Mouse (Mus musculus) lung, embryonic 15.5 days (tissue): ENCODE results near the gene Dpyd. TPM values are rescaled to one million over a fixed set of nuclear protein-coding genes. Genes with fewer than 3 reads are reported as not detected.

Source experiments
- ATAC-seq: fragments of 200-750 bp; cut with Nextera tagmentation; 2 replicates; pipeline ENCODE4 v1.8.0; 2017; ENCODE audit warnings: moderate number of reproducible peaks, borderline replicate concordance; ENCODE audit not compliant: low FRiP score, low TSS enrichment; ENCODE audit errors: extremely low read depth
- H3K27ac ChIP-seq: fragments of 300-500 bp; sonication (generic); 2 replicates; pipeline ENCODE4 v1.5.1; 2015; ENCODE audit warnings: moderate library complexity, mild to moderate bottlenecking, inconsistent platforms
- H3K27me3 ChIP-seq: fragments of 300-500 bp; sonication (generic); 2 replicates; pipeline ENCODE4 v1.6.1; 2015; ENCODE audit warnings: inconsistent platforms
- H3K36me3 ChIP-seq: fragments of 300-500 bp; sonication (generic); 2 replicates; pipeline ENCODE4 v1.6.1; 2015; ENCODE audit warnings: inconsistent platforms
- H3K4me1 ChIP-seq: fragments of 300-500 bp; sonication (generic); 2 replicates; pipeline ENCODE4 v1.6.1; 2015; ENCODE audit warnings: inconsistent platforms
- H3K4me2 ChIP-seq: fragments of 300-500 bp; sonication (generic); 2 replicates; pipeline ENCODE4 v1.6.1; 2015; ENCODE audit warnings: inconsistent platforms, mild to moderate bottlenecking, moderate library complexity
- H3K4me3 ChIP-seq: fragments of 300-500 bp; sonication (generic); 2 replicates; pipeline ENCODE4 v1.5.1; 2015; ENCODE audit warnings: mild to moderate bottlenecking, inconsistent platforms
- H3K9ac ChIP-seq: fragments of 300-500 bp; sonication (generic); 2 replicates; pipeline ENCODE4 v1.6.1; 2015; ENCODE audit warnings: inconsistent platforms
- H3K9me3 ChIP-seq: fragments of 300-500 bp; sonication (generic); 2 replicates; pipeline ENCODE4 v1.6.1; 2016; ENCODE audit warnings: inconsistent platforms
- WGBS: fragments of 180-500 bp; shearing (Covaris S2); methylation state at CpG from one replicate; pipeline ENCODE4 v1.1.7; 2015; 5-methylcytosine and 5-hydroxymethylcytosine counted together
- polyA plus RNA-seq: library from polyadenylated mRNA; unstranded; fragments of >200 nt; fragmentation: Nextera tagmentation; extraction: Ambion mirVana; gene quantifications from 2 replicates; pipeline ENCODE4 v1.2.1, GENCODE M21; 2015

Gene Dpyd
- polyA plus RNA-seq, 1 experiment from 2014 or later: 7.8 TPM

- H3K9ac ChIP-seq: no peak overlapping the region
- no peaks in the 10 kb centered on the region for H3K36me3 ChIP-seq
- no peaks in the 10 kb centered on the region for H3K9me3 ChIP-seq
- 40% methylated on average over 17 of the region's 17 CpGs for WGBS
- no peak for ATAC-seq
- H3K27ac ChIP-seq: no peak overlapping the region
- H3K27me3 ChIP-seq: no peaks in the 10 kb centered on the region
- H3K4me2 ChIP-seq: 0 out of 2 replicates have a peak overlapping the region, but pooled peaks have one; percentile 12
- H3K4me1 ChIP-seq: no peaks in the 10 kb centered on the region
- no peak overlapping the region for H3K4me3 ChIP-seq
Observed at GRCm38 (mm10) chr3:119154604-119155444, 592.9 kb downstream of the Dpyd start.

- H3K9ac ChIP-seq: no peak overlapping the region
- H3K27ac ChIP-seq: no peak overlapping the region
- no peak for ATAC-seq
- H3K4me1 ChIP-seq: no peaks in the 10 kb centered on the region
- no peak overlapping the region for H3K4me2 ChIP-seq
- H3K27me3 ChIP-seq: no peaks in the 10 kb centered on the region
- H3K4me3 ChIP-seq: no peak overlapping the region
- no peaks in the 10 kb centered on the region for H3K9me3 ChIP-seq
- no peaks in the 10 kb centered on the region for H3K36me3 ChIP-seq
- WGBS: 91% methylated on average over 4 of the region's 4 CpGs
Observed at GRCm38 (mm10) chr3:119158670-119159069, 596.7 kb downstream of the Dpyd start.

DNA sequence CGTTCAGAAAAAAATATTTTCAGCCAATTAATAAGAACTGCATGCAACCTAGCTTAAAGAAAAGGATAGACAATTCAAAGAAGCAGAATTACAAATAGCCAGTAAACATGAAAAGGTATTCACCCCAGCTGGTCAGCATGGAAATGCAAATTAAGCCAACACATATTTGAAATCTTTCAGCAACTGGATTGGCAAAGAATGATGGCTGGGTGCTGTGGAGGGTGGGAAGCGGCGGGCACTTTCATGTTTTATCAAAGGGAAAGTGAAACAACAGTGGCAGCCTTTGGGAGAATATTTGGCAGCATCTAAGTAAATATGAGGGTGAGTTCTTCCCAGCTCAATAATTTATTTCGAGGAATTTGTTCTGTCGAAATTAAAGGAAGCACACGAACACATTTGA is 603.8 kb downstream of the Dpyd start:
- H3K36me3 ChIP-seq: no peaks in the 10 kb centered on the region
- H3K4me2 ChIP-seq: no peak overlapping the region
- H3K4me1 ChIP-seq: no peaks in the 10 kb centered on the region
- no peak overlapping the region for H3K4me3 ChIP-seq
- no peak overlapping the region for H3K27ac ChIP-seq
- no peak for ATAC-seq
- H3K9me3 ChIP-seq: no peaks in the 10 kb centered on the region
- no peak overlapping the region for H3K9ac ChIP-seq
- WGBS: 69% methylated on average over 6 of the region's 6 CpGs
- no peaks in the 10 kb centered on the region for H3K27me3 ChIP-seq

- no peak overlapping the region for H3K4me2 ChIP-seq
- whole genome bisulfite sequencing: 80% methylated on average over 2 of the region's 2 CpGs
- no peak overlapping the region for H3K4me3 ChIP-seq
- no peaks in the 10 kb centered on the region for H3K36me3 ChIP-seq
- H3K27ac ChIP-seq: no peak overlapping the region
- H3K9me3 ChIP-seq: no peaks in the 10 kb centered on the region
- no peaks in the 10 kb centered on the region for H3K4me1 ChIP-seq
- no peaks in the 10 kb centered on the region for H3K27me3 ChIP-seq
- ATAC-seq: no peak
- no peak overlapping the region for H3K9ac ChIP-seq
Observed at GRCm38 (mm10) chr3:119168166-119168565, 606.2 kb downstream of the Dpyd start.

DNA sequence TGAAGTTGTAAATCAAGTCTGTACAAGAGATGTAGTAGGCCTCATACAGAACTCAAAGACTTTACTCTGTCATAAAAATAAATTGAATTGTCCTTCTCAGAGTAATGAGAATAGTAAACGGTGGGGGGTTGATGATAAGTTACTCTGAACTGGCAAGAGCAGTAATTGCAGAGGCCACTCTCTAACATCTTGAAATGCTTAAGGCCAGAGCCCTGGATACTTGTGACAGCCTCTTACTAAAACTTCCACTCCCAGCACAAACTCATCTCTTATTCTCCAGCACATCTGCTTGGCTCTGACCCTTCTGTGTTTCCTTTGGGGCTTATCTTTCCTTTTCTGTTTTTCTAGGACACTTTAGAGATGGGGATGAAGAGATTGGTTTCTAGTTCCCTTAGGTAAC is 606.7 kb downstream of the Dpyd start:
- no peaks in the 10 kb centered on the region for H3K9me3 ChIP-seq
- H3K4me1 ChIP-seq: no peaks in the 10 kb centered on the region
- H3K9ac ChIP-seq: no peak overlapping the region
- no peaks in the 10 kb centered on the region for H3K36me3 ChIP-seq
- H3K27me3 ChIP-seq: no peaks in the 10 kb centered on the region
- WGBS: 15% methylated on average over 1 of the region's 1 CpGs
- ATAC-seq: no peak
- H3K4me3 ChIP-seq: no peak overlapping the region
- no peak overlapping the region for H3K27ac ChIP-seq
- no peak overlapping the region for H3K4me2 ChIP-seq

DNA sequence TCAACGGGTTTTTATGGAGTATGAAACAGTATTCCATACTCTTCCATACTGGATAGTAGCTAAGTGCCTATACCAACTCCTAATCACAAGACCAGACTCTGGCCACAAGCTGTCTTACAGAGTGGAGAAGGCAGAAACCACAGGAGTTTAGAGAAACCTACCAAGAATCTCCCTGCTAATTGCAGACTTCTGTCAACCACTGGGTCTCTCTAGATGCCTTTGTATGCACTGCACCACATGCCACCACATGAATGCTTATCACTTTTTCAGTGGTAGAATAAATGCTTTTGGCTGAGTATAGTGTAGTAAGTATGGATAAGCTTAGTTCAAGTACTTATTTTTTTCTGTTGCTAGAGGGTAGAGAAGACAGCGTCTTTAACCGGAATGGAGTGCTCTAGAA is 621.3 kb downstream of the Dpyd start:
- 87% methylated on average over 3 of the region's 3 CpGs for WGBS
- H3K9me3 ChIP-seq: no peaks in the 10 kb centered on the region
- H3K4me1 ChIP-seq: no peaks in the 10 kb centered on the region
- ATAC-seq: no peak
- H3K36me3 ChIP-seq: no peaks in the 10 kb centered on the region
- no peak overlapping the region for H3K9ac ChIP-seq
- no peak overlapping the region for H3K27ac ChIP-seq
- no peak overlapping the region for H3K4me2 ChIP-seq
- no peak overlapping the region for H3K4me3 ChIP-seq
- H3K27me3 ChIP-seq: no peaks in the 10 kb centered on the region

- ATAC-seq: no peak
- no peak overlapping the region for H3K4me2 ChIP-seq
- H3K9me3 ChIP-seq: no peaks in the 10 kb centered on the region
- H3K4me1 ChIP-seq: no peaks in the 10 kb centered on the region
- H3K27me3 ChIP-seq: no peaks in the 10 kb centered on the region
- H3K36me3 ChIP-seq: no peaks in the 10 kb centered on the region
- H3K4me3 ChIP-seq: no peak overlapping the region
- 65% methylated on average over 6 of the region's 6 CpGs for WGBS
- no peak overlapping the region for H3K9ac ChIP-seq
- no peak overlapping the region for H3K27ac ChIP-seq
Observed at GRCm38 (mm10) chr3:119194071-119194470, 632.1 kb downstream of the Dpyd start.

GRCm38 (mm10) chr3:119195613-119196012 is 633.7 kb downstream of the Dpyd start:
- no peaks in the 10 kb centered on the region for H3K4me1 ChIP-seq
- WGBS: 65% methylated on average over 4 of the region's 4 CpGs
- no peaks in the 10 kb centered on the region for H3K27me3 ChIP-seq
- H3K9ac ChIP-seq: no peak overlapping the region
- H3K27ac ChIP-seq: no peak overlapping the region
- H3K4me2 ChIP-seq: no peak overlapping the region
- H3K4me3 ChIP-seq: no peak overlapping the region
- ATAC-seq: no peak
- no peaks in the 10 kb centered on the region for H3K9me3 ChIP-seq
- H3K36me3 ChIP-seq: no peaks in the 10 kb centered on the region

GRCm38 (mm10) chr3:119220763-119221412 is 659.0 kb downstream of the Dpyd start:
- Histone ChIP-seq H3K27ac (no peak overlapping the region), H3K27me3 (no peaks in the 10 kb centered on the region)
- 53% methylated on average over 2 of the region's 2 CpGs for WGBS

GRCm38 (mm10) chr3:119243181-119243580 is 681.3 kb downstream of the Dpyd start:
- Histone ChIP-seq H3K4me1 (no peaks in the 10 kb centered on the region), H3K4me3 (no peak overlapping the region), H3K9me3 (no peaks in the 10 kb centered on the region), H3K36me3 (no peaks in the 10 kb centered on the region), H3K27me3 (no peaks in the 10 kb centered on the region), H3K27ac (no peak overlapping the region), H3K9ac (no peak overlapping the region), H3K4me2 (no peak overlapping the region)
- ATAC-seq: no peak
- 76% methylated on average over 3 of the region's 3 CpGs for WGBS

More at GRCm38 (mm10) chr3:119220763-119221412, 659.0 kb downstream of the Dpyd start:
- H3K9ac ChIP-seq: no peak overlapping the region
- H3K9me3 ChIP-seq: no peaks in the 10 kb centered on the region
- H3K36me3 ChIP-seq: no peaks in the 10 kb centered on the region
- no peak for ATAC-seq
- H3K4me1 ChIP-seq: no peaks in the 10 kb centered on the region
- H3K4me3 ChIP-seq: no peak overlapping the region
- H3K4me2 ChIP-seq: no peak overlapping the region

DNA sequence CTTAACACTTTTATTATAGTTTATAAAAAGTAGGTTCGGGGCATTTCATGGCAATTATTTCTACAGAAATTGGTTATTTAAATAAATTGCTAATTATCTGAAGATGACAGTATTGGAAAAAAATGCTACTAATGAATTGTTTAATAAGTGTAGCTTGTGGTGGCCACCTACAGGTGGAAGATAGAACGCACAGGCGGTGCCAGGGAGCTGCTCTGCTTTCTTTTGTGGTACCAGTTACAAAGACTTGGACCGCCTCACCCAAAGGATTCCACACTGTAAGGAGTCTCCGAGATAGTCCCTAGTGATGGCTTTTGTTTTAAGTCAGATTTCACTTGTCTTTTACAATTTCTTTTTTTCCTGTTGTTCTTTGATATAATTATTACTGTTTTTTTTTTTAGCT is 694.6 kb downstream of the Dpyd start:
- H3K27me3 ChIP-seq: no peaks in the 10 kb centered on the region
- H3K9ac ChIP-seq: no peak overlapping the region
- no peak for ATAC-seq
- no peak overlapping the region for H3K4me2 ChIP-seq
- H3K4me1 ChIP-seq: no peaks in the 10 kb centered on the region
- H3K4me3 ChIP-seq: no peak overlapping the region
- H3K9me3 ChIP-seq: no peaks in the 10 kb centered on the region
- 47% methylated on average over 5 of the region's 5 CpGs for WGBS
- no peak overlapping the region for H3K27ac ChIP-seq
- H3K36me3 ChIP-seq: no peaks in the 10 kb centered on the region

- WGBS: 51% methylated on average over 2 of the region's 2 CpGs
- Histone ChIP-seq H3K9ac (no peak overlapping the region), H3K4me2 (no peak overlapping the region), H3K9me3 (no peaks in the 10 kb centered on the region), H3K36me3 (no peaks in the 10 kb centered on the region), H3K4me3 (no peak overlapping the region), H3K27me3 (no peaks in the 10 kb centered on the region), H3K27ac (no peak overlapping the region), H3K4me1 (no peaks in the 10 kb centered on the region)
- ATAC-seq: no peak
Observed at GRCm38 (mm10) chr3:119275241-119275640, 713.3 kb downstream of the Dpyd start.
